Mouse (Mus musculus): ENCODE measurements around the gene Plac9a.
"Not testable (repeated sequence)": the region's sequence is repeated elsewhere in the genome, so short reads cannot be mapped to it uniquely, and the experiment has no call there.

The Plac9a gene

GRCm38 (mm10) chr14:25866384-25866783 lies 36.5 kb downstream of the Plac9a start:
- intact Hi-C loops (cut with DNase I), result no loop called here

GRCm38 (mm10) chr14:25865251-25865650 lies 37.6 kb downstream of the Plac9a start:
- intact Hi-C loops (cut with DNase I), result no loop called here

- intact Hi-C loops (cut with DNase I), result no loop called here
Observed at GRCm38 (mm10) chr14:25863721-25864120, 39.2 kb downstream of the Plac9a start.

GRCm38 (mm10) chr14:25861771-25862530 lies 40.9 kb downstream of the Plac9a start:
- intact Hi-C loops (cut with DNase I), result no loop called here

DNA sequence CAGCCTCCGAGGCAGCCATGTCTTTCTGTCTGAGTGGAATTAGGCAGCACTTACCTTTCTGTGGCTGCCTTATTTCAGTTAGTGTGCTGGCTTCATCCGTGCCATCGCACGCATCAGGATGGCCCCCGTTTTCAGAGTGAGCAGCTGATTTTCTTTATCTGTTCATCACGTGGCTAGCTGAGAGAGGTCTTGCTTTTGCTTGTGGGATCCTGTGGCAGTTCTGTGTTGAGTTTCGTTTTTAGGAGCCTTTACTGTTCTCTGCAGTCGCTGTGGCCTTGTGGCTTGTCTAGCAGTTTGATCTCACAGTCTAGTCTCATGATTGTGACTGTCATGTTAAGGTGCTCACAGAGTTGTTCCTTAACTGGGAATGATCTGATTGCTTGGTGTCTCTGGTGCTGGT lies 45.0 kb downstream of the Plac9a start:
- intact Hi-C loops (cut with DNase I), result no loop called here

- intact Hi-C loops (cut with DNase I), result no loop called here
Observed at GRCm38 (mm10) chr14:25857168-25857621, 45.7 kb downstream of the Plac9a start.

- intact Hi-C loops (cut with DNase I), result no loop called here
Observed at GRCm38 (mm10) chr14:25855241-25855885, 47.5 kb downstream of the Plac9a start.

GRCm38 (mm10) chr14:25853717-25854452 lies 49.0 kb downstream of the Plac9a start:
- intact Hi-C loops (cut with DNase I), result no loop called here

DNA sequence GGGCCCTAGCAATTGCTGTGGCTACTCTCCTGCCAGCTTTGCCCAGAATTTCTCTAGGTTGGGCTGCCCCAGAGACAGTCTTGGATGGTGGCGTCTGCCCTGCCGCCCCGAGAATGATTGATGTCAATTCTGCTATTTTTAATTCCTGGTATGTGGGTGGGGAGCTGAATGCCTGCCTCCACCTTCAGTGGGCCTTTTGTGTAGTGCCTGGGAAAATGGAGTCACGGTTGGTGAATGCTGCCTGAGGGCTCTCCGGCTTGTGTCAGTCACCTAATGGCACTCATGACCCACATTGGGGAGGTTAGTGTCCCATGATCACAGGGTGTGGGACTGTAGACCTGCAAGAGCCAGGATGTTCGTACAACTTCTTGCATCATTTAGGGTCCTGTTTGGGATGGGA lies 49.6 kb downstream of the Plac9a start:
- intact Hi-C loops (cut with DNase I), result no loop called here

GRCm38 (mm10) chr14:25852121-25852561 lies 50.8 kb downstream of the Plac9a start:
- intact Hi-C loops (cut with DNase I), result no loop called here

DNA sequence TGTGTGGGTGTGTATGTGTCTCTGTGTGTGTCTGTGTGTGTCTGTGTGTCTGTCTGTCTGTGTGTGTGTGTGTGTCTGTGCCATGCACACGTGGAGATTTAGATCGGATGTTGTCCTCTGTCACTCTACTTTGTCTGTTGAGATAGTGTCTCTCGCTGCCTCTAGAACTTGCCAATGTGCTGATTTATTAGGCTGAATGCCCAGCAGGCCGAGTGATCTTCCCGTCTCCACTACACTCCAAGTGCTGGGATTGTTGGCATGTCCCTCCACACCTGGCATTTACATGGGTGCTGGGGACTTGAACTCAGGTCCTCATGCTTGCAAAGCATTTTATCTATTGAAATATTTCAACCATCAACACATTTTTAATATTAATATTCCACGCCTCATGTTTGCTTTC lies 51.7 kb downstream of the Plac9a start:
- intact Hi-C loops (cut with DNase I), result no loop called here

- intact Hi-C loops (cut with DNase I), result no loop called here
Observed at GRCm38 (mm10) chr14:25850433-25850832, 52.5 kb downstream of the Plac9a start.

DNA sequence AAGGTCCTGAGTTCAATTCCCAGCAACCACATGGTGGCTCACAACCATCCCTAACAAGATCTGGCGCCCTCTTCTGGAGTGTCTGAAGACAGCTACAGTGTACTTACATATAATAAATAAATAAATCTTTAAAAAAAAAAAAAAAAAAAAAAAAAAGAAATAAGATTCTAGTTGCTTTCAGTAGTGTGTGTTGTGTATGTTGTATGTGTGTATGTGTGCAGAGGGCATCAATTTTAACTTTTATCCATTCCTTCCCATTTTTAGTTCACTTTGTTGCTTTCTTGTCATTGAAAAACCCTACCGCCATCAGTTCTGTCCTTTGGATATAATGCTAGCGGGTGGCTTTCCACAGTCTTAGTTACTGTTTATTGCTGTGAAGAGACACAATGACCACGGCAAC lies 54.2 kb downstream of the Plac9a start:
- intact Hi-C loops (cut with DNase I), result not testable (repeated sequence)

DNA sequence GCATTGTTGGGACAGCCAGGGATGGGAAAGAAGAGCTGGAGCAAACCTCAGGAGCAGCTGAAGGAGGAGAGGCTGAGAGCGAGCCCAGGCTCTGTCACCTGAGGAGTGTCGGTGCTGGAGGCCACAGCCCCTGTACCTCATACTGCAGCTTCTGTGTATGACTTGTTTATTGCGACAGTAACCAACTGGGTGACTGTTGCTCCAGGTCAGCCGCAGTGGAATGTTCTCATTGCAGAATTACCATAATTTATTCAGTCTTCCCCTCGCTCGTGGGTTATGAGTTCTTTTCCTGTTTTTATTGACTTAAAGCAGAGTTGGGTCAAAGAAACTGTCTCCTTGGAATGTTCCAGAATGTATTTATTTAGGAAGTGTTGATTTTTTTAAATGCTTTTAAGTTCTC lies 54.7 kb downstream of the Plac9a start:
- intact Hi-C loops (cut with DNase I), result no loop called here

- intact Hi-C loops (cut with DNase I), result no loop called here
Observed at GRCm38 (mm10) chr14:25847660-25848059, 55.2 kb downstream of the Plac9a start.

- intact Hi-C loops (cut with DNase I), result no loop called here
Observed at GRCm38 (mm10) chr14:25846516-25846915, 56.4 kb downstream of the Plac9a start.

DNA sequence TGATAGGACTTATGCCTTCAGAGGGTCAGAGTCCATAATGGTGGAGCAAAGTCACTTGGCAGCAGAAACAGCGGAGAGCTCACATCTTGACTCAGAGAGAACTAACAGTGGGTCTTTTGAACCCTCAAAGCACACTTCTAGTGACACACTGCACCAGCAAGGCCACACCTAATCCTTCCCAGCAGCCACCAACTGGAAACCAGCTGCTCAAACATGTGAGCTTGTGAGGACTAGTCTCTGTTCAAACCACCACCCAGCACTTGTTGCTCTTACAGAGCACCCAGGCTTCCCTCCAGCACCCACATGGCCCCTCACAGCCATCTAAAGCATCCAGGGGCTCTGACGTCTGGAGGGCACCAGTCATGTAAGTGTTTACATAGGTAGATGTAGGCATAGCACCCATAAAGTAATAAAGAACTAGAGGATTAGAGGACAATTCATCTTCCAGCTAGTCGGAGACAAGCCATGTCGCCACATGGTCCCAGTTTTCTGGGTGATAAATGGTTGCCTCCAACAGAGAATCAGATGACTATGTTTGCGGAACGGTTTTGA lies 57.0 kb downstream of the Plac9a start:
- intact Hi-C loops (cut with DNase I), result no loop called here

DNA sequence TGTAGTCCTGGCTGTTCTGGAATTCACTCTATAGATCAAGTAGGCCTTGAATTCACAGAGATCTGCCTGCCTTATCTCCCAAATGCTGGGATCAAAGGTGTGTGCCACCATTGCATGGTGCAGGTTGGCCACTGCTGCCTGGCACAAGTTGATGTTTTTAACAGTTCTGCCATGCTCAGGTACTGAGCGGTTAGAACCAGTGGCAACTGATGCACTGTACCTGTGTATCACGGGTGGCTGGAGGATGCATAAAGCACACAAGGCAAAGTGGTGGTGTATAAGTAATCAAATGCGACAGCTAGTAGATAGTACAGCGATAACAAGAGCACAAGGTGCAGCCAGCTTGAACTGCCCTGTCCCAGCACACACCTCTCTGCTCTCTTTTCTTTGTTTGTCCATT lies 58.5 kb downstream of the Plac9a start:
- intact Hi-C loops (cut with DNase I), result no loop called here

DNA sequence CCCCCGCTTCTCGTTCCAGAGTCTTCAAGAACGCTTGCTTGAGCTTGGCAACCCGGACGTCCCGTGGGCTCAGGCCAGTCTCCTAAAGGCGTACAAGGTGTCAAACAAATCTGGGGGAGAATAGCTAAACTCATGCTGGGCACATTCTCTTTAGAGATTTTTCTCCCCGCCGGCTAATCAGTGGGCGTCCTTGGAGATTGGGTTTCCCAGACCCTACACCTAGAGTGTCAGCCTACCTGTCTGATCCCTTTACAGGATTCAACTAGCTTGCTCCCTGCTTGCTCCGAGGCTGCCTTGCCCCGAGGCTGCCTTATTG lies 60.3 kb downstream of the Plac9a start:
- intact Hi-C loops (cut with DNase I), result no loop called here

DNA sequence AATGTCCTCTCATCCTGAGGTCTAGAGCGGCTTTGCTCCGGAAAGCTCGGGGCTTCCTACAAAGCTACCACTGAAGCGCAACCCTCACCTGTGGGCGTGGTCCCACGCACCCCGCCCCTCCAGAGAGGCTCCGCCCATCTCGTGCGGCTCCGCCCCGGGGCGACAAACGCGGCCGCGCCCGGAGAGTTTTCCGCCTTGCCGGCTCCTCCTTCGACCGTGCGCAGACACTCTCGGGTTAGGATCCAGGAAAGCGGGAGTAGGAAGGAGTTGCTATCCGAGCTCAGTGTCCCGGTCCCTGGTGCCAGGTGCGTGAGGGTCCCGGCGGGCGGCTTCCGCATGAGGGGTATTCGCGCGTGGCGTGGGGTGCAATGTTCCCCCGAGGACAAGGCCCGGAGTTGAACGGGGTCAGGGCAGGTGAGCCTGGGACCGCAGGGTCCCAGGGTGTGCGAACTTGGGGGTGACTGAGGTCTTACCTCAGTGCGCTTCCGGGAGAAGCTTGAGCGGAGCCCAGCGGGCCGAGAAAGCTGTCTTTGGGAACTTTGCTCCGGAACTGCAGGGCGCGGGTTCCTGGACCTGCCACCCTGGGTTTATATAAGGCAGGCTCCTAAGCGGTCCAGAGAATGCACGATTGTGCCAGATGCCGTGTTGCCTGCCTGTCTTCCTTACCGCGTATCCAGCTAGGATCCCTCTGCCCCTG lies 60.8 kb downstream of the Plac9a start, which contains the start of gene Anxa11:
Anxa11 (plus strand) TSS at position 166 of the 697 bp plus-strand sequence.
- intact Hi-C loops (cut with DNase I), result no loop called here

- intact Hi-C loops (cut with DNase I), result no loop called here
Observed at GRCm38 (mm10) chr14:25841579-25841978, 61.3 kb downstream of the Plac9a start.
